ENCODE assay signal across 14 mouse cellular contexts in genomic region chr10:4646851-4647250, GRCm38 (mm10).
"Had no signal": no experiment of that assay in that cellular context is flagged by ENCODE, and none has a peak within 500 bp of the region (broad histone marks: within the 10 kb centered on the region; RNA-seq: fewer than 3 reads in every experiment).

No protein-coding gene starts in this region.

- H3K9ac ChIP-seq: lung, embryonic 14.5 days; midbrain, embryonic 13.5 days; midbrain, embryonic 15.5 days; neural tube, embryonic 12.5 days; stomach, embryonic 15.5 days had no signal

- ATAC-seq: midbrain, embryonic 13.5 days; midbrain, embryonic 15.5 days had no signal

- DNase-seq: lung, adult 18-20 months; lung, postnatal 10 days; lung, postnatal 4 days; right cerebral cortex, postnatal 14 days; thymus, adult 2 months; thymus, postnatal 25 days; thymus, postnatal 4 days had no signal

- H3K4me3 ChIP-seq: midbrain, embryonic 13.5 days; midbrain, embryonic 15.5 days; neural tube, embryonic 12.5 days; stomach, embryonic 15.5 days had no signal

- H3K36me3 ChIP-seq: midbrain, embryonic 13.5 days; midbrain, embryonic 15.5 days; neural tube, embryonic 12.5 days; stomach, embryonic 15.5 days had no signal

- H3K4me1 ChIP-seq: midbrain, embryonic 13.5 days; midbrain, embryonic 15.5 days; neural tube, embryonic 12.5 days; stomach, embryonic 15.5 days had no signal

- H3K27me3 ChIP-seq: midbrain, embryonic 13.5 days; midbrain, embryonic 15.5 days; neural tube, embryonic 12.5 days; stomach, embryonic 15.5 days had no signal

- H3K9me3 ChIP-seq: midbrain, embryonic 13.5 days; midbrain, embryonic 15.5 days; neural tube, embryonic 12.5 days; stomach, embryonic 15.5 days had no signal

- H3K4me2 ChIP-seq: lung, embryonic 14.5 days; midbrain, embryonic 11.5 days; midbrain, embryonic 13.5 days; midbrain, embryonic 15.5 days; neural tube, embryonic 12.5 days; stomach, embryonic 15.5 days had no signal

- H3K27ac ChIP-seq: midbrain, embryonic 13.5 days; midbrain, embryonic 15.5 days; neural tube, embryonic 12.5 days; stomach, embryonic 15.5 days; stomach, postnatal 0 days had no signal
